Mouse (Mus musculus) colon, adult 2 months (tissue): ENCODE measurements around the gene Fbxo27. TPM values are rescaled to one million over a fixed set of nuclear protein-coding genes. Genes with fewer than 3 reads are reported as not detected.

Experiments
- polyA plus RNA-seq: library from polyadenylated mRNA; depleted of rRNA; stranded (reverse); fragments of >200 nt; gene quantifications from 2 replicates; pipeline ENCODE4 v1.2.3, GENCODE M21; 2012; rRNA removed

Fbxo27 gene
- polyA plus RNA-seq = 5.7 and 6.3 TPM in 2 replicates

DNA sequence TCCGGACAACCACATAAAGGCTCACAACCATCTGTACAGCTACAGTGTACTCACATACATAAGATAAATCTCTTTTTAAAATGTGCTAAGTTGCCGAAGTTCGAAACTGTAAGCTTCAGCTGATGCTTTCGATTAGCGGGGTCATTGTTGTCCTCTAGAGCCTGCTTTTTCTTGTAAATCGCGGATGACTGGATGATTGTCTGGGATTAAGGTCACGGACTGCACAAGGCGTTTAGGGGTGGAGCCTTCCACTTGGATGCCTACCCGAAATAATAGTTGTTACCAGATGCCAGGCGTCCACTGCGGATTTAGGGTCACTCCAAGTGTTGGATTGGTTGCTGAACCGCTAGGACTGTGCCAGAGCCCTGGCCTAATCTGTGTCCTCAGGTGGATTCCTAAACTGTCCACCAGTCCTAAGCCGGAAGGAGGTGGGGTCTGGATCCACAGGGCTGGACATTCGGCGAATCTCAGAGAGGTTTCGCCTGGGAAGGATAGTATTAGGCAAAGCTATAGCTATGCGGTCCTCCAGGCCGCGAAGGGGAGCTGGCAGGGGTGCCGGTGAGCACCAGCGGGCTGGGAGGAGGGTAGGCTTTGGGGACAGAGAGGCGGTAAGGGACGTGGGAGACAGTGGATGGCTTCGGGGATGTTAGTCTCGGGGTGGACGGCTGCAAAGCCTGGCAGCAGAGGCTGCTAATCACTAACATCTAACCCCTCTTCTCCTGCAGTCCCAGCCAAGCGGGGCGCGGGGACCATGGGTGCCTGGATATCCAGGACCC, at the start of gene Fbxo27:
Fbxo27 (plus strand) TSS at position 305 of the 776 bp plus-strand sequence.

DNA sequence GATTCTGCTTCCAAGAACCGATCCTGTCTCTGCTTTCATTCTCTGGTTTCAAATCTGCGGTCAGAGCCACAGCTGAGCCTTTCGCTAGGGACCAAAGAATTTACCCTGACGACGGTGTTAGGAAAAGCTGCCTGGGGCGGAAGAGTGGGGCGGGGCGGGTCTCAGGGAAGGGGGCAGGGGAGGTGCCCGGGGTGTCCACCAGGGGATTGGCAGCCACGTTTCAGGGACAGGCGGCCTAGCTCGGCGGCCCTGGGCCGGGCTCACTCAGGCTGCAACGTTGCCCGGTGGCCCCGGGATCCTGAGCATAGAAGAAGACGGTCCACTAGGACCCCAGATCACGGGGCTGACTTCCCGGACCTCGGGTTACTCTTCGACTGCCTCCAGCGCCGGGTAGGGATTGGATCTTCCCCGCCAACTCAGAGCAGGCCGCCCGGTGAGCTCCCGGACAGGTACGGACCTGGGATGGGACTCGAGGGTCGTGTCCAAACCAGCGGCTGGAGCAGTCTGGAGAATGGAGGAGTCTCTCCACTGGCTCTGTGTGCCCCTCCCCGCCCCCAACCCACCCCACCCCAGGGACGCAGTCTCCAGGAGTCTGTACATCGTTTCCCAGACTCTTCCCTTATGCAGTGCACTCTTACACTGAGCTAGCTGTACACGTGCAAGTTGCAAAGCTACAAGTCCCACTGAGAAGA, 24.1 kb downstream of the Fbxo27 start, which contains the start of gene Fbxo17:
Fbxo17 (plus strand) TSS at position 215 of the 692 bp plus-strand sequence.

DNA sequence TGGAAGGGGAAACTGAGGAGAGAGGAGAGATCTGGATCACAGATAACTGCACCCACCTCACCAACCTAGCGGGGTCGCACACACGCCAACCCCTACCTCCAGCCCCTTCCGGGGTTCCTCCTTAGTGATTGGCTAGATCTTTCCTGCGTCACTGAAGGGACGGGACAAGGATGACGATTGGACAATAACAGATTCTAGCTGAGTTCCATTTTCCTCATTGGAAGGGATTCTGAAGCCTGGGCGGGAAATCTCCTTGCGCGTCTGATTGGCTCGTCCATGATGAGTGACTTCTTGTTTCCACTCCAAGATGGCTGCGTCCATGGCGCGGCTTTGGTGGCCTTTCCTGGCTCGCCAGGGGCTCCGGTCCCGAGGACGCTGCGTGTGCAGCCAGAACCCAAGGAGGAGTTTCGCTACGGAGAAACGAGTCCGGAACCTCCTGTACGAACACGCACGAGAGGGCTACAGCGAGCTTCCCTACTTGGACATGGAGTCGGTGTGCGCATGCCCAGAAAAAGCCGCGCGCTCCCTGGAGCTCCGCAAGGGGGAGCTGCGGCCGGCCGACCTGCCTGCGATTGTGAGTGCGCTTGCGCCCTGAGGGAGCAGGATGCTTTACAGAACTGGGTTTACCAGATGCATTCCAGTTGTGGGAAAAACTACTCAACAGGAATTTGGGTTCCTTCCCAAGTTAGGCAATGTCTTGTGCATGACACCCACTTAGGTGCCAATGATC, 49.2 kb downstream of the Fbxo27 start, which contains the start of the genes Mrps12 and Sars2:
Mrps12 (minus strand) TSS at position 112 of the 730 bp plus-strand sequence.
Sars2 (plus strand) TSS at position 284 of the 730 bp plus-strand sequence.

Other genes with a start within 250 kb of the Fbxo27 start
- gene Lrfn1, start 240.9 kb upstream of the Fbxo27 start, polyA plus RNA-seq = 5.8 and 6.1 TPM in 2 replicates
- not detected in 2 replicates for gene Ifnl2, start 182.4 kb upstream of the Fbxo27 start, polyA plus RNA-seq
- gene Ifnl3, start 170.0 kb upstream of the Fbxo27 start, polyA plus RNA-seq = not detected in 2 replicates
- gene Sycn, start 152.0 kb upstream of the Fbxo27 start, polyA plus RNA-seq = 4,353 and 7,367 TPM in 2 replicates
- 4.8 and 11.5 TPM in 2 replicates for gene Nccrp1, start 145.6 kb upstream of the Fbxo27 start, polyA plus RNA-seq
- 99.8 and 116 TPM in 2 replicates for gene Samd4b, start 94.7 kb upstream of the Fbxo27 start, polyA plus RNA-seq
- gene Pak4, start 94.7 kb upstream of the Fbxo27 start, polyA plus RNA-seq = 106 and 117 TPM in 2 replicates
- gene Acp7, start 61.5 kb upstream of the Fbxo27 start, polyA plus RNA-seq = not detected in 2 replicates
- 3.8 and 5.6 TPM in 2 replicates for gene Fbxo17, start 24.0 kb downstream of the Fbxo27 start, polyA plus RNA-seq
- 99.3 and 121 TPM in 2 replicates for gene Mrps12, start 49.0 kb downstream of the Fbxo27 start, polyA plus RNA-seq
- gene Sars2, start 49.1 kb downstream of the Fbxo27 start, polyA plus RNA-seq = 24.4 and 27.2 TPM in 2 replicates
- gene Ccer2, start 63.3 kb downstream of the Fbxo27 start, polyA plus RNA-seq = 0.10 TPM in 1 of 2 replicates, not detected in the other
- 56.6 and 62.7 TPM in 2 replicates for gene Sirt2, start 73.9 kb downstream of the Fbxo27 start, polyA plus RNA-seq
- gene Nfkbib, start 74.7 kb downstream of the Fbxo27 start, polyA plus RNA-seq = 77.5 and 94.6 TPM in 2 replicates
- 2.8 and 3.5 TPM in 2 replicates for gene Rinl, start 96.1 kb downstream of the Fbxo27 start, polyA plus RNA-seq
- gene Hnrnpl, start 115.7 kb downstream of the Fbxo27 start, polyA plus RNA-seq = 164 and 188 TPM in 2 replicates
- gene Ech1, start 132.4 kb downstream of the Fbxo27 start, polyA plus RNA-seq = 328 and 330 TPM in 2 replicates
- 3,828 and 4,206 TPM in 2 replicates for gene Lgals4, start 141.0 kb downstream of the Fbxo27 start, polyA plus RNA-seq
- 0.43 and 1.5 TPM in 2 replicates for gene Lgals7, start 171.0 kb downstream of the Fbxo27 start, polyA plus RNA-seq
- gene Capn12, start 188.6 kb downstream of the Fbxo27 start, polyA plus RNA-seq = 0.58 and 0.71 TPM in 2 replicates